Comparison of ENCODE assay signal across 18 mouse cellular contexts in the genomic region with DNA sequence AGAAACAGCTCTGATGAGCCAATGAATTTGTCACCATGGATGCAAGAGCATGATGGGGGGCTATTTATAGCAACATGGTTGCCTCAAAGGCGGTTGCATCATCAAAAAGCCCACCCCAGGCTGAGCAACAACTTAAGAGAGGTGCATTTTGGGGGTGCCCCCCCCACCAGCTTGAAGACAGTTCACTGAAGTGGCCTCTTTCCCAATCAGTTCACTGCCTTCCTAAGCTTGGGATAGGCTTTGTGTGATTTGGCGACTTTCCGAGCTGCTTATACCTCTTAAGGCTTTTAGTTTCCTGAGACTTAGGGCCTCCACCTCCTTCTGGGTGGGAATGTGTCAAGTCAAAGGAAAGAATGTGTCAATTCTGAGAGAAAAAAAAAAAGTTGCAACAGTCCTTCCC.
"Had no signal": no experiment of that assay in that cellular context is flagged by ENCODE, and none has a peak within 500 bp of the region (broad histone marks: within the 10 kb centered on the region; RNA-seq: fewer than 3 reads in every experiment).

No protein-coding gene starts in this region.

- DNase-seq: kidney, adult 11 months; kidney, adult 9 months; kidney, postnatal 36 days; layer of hippocampus, adult 9-11 months; layer of hippocampus, postnatal 36 days; liver; liver, embryonic 13.5 days; liver, postnatal 0 days; midbrain, embryonic 14.5 days; right cerebral cortex, postnatal 4 days; spleen, adult 18-20 months; thymus, adult 18-20 months; thymus, postnatal 14 days had no signal

- H3K4me2 ChIP-seq: limb, embryonic 12.5 days; liver, embryonic 13.5 days; neural tube, embryonic 15.5 days had no signal

- H3K27ac ChIP-seq: kidney, postnatal 0 days; limb, embryonic 12.5 days; liver, embryonic 13.5 days; midbrain, embryonic 10.5 days; neural tube, embryonic 15.5 days had no signal

- H3K36me3 ChIP-seq: limb, embryonic 12.5 days; liver, embryonic 13.5 days; midbrain, embryonic 10.5 days; neural tube, embryonic 15.5 days had no signal

- ATAC-seq: liver, postnatal 0 days had no signal

- H3K27me3 ChIP-seq: limb, embryonic 12.5 days; neural tube, embryonic 15.5 days had no signal

- H3K9ac ChIP-seq: limb, embryonic 12.5 days; liver, embryonic 13.5 days; liver, postnatal 0 days; neural tube, embryonic 15.5 days had no signal

- H3K9me3 ChIP-seq: limb, embryonic 12.5 days; liver, embryonic 13.5 days; midbrain, embryonic 10.5 days; neural tube, embryonic 15.5 days had no signal

- H3K4me3 ChIP-seq: limb, embryonic 12.5 days; liver, embryonic 13.5 days; midbrain, embryonic 10.5 days; myocyte; neural tube, embryonic 15.5 days had no signal
